Mouse (Mus musculus): Measurements from ENCODE around the gene Ppp6r1.

Ppp6r1 gene

GRCm38 (mm10) chr7:4658912-4659551 is at the start of gene Ppp6r1:
TSS of gene Ppp6r1 (minus strand) at chr7:4659019.
- peak; percentile 95 for DNase-seq (ENCODE audit: low spot score)

DNA sequence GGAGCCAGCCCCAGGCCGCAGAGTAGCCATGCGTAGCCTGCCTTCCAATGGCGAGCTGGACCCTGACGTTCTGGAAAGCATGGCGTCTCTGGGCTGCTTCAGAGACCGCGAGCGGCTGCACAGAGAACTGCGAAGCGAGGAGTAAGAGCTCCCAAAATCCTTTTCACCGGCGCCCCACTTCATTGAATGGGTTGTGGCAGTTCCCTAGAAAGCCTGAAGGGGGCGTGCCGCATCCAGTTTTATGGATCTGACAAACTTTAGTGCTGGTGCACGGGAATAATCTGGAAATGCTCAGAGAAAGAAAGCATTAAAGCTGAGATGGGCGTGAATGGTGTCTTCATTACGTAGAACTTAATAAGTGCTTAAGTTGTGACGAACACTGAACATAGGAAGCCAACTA is 46.3 kb upstream of the Ppp6r1 start:
- DNase-seq (ENCODE audit: low spot score) = peak; percentile 13

DNA sequence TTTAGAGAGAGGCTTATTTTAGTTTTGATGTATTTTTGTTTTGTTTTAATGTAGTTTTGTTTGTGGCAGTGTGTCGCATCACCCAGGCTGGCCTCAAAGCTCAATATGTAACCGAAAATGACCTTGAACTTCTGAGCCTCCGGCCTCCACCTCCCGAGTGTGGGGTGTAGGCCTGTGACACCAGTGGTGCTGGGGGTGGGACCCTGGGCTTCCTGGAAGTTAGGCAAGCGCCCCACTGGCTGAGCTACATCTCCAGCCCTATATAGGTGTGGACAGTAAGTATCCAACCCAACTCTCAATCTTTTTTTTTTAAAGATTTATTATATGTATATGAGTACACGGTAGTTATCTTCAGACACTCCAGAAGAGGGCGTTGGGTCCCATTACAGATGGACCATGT is 44.4 kb upstream of the Ppp6r1 start:
- DNase-seq (ENCODE audit: low spot score) = no peak

DNA sequence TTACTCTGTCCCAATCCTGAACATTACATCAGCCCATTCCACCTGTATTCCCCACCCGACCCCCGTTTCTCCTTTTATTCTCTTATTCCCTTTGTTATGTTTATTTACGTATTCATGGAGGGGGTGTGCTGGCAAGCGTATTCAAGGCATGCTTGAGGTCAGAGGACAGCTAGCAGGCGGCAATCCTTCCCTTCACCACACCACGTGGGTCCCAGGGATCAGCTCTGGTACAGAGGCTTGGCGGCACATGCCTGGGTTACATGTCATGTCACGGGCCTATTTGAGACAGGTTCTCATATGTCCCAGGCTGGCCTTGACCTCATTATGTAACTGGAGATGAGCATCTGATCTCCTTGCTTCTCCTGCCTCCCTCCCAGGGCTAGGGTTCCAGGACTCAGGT is 43.5 kb upstream of the Ppp6r1 start:
- DNase-seq (ENCODE audit: low spot score) = no peak

GRCm38 (mm10) chr7:4693004-4693403 is 34.2 kb upstream of the Ppp6r1 start:
- no peak for DNase-seq (ENCODE audit: low spot score)

- no peak for DNase-seq (ENCODE audit: low spot score)
These were observed 32.3 kb upstream of the Ppp6r1 start for GRCm38 (mm10) chr7:4690951-4691653.

DNA sequence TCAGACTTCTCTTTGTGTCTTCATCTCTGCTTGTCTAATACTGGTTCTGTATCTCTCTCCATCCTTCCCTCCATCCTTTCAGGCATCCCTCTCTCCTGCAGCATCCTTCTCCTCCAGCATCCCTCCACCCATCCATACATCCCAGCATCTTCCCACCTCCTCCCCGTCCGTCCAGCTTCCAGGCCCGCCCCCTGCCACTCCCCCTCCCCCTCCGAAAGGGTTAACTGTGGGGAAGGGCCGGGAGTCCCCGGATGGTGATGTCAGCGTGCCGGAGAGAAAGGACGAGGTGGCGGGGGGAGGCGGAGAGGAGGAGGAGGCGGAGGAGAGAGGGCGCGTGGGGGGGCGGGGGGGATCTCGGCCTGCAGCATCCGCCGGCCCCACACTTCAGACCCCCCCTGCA is 31.6 kb upstream of the Ppp6r1 start, which contains the start of gene Brsk1:
Gene Brsk1, plus strand, starts transcription at position 218 of the 400 bp plus-strand sequence.
- no peak for DNase-seq (ENCODE audit: low spot score)

GRCm38 (mm10) chr7:4684632-4685417 is 26.0 kb upstream of the Ppp6r1 start, which contains the start of gene Hspbp1:
TSS of gene Hspbp1 (minus strand) at chr7:4685068.
- DNase-seq (ENCODE audit: low spot score) = peak; percentile 94

DNA sequence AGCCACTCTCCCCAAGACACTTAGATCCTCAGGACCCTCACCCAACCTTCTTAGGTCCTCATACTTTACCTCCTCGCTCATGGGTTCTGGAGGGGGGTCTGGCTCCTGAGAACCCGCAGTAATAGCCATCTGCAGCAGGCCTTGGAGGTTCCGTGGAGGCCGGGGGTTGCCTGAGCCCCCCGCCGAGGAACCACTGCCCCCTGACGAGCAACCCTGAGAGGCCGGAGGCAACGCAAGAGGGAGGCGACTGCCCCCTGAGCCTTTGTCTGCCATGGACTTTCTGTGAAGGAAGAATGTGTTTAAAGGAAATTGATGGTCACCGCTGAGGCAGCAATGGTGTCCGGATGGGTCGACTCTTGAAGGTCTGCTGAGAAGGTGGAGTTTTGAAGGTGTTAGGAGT is 25.4 kb upstream of the Ppp6r1 start:
- no peak for DNase-seq (ENCODE audit: low spot score)

DNA sequence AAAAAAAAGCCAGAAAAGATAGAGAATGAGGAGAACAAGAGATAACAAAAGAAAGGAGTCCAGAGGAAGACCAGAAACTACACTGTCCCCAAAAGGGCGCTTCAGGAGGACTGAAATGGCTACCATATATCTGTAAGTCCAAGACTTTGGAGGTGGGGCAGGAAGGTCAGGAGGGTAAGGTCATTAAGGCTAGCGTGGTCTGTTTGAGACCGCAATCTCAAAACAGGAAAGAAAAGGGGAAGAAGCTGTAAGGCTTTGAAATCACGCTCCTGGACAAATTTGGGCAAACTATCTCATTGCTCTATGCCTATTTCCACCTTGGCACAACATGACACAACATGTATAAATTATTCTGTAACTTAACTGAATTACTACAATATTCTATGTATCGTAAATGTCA is 24.5 kb upstream of the Ppp6r1 start:
- DNase-seq (ENCODE audit: low spot score) = no peak

DNA sequence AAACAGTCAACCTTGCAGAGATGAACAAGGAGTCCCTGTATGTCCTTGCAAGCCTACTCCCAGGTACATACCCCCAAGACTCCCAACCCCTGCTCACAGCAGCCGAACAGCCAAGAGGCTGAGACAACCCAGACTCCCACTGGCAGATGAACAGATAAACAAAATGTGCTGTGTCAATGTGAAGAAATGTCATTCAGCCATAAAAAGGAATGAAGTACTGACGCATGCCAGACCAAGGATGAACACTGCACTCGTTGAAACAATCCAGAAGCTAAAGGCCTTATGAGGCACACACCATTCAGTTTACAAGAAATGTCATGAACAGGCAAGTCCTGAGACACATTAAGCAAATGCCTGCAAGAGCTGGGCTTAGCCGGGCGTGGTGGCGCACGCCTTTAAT is 16.4 kb upstream of the Ppp6r1 start:
- no peak for DNase-seq (ENCODE audit: low spot score)

- no peak for DNase-seq (ENCODE audit: low spot score)
These were observed 15.4 kb upstream of the Ppp6r1 start for GRCm38 (mm10) chr7:4674114-4674731.

DNA sequence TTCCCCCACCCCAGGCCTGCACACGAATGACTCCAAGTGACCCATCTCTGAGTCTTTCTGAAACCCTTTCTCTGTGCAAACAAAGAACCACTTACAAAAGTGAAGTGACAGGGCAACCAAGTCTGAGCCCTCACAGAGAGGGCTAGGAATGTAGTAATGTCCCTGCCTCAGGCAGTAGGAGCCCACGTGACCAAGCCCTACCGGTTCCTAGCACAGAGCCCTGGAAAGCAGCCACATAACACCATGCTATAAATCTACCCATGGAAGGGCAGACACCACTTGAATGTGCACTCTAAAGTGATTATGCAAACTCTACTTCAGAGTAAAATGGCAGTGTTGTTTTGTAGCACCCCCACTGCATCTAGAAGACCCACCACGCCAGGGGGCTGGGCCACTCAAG is 13.1 kb upstream of the Ppp6r1 start:
- no peak for DNase-seq (ENCODE audit: low spot score)

- DNase-seq (ENCODE audit: low spot score) = no peak
These were observed 11.9 kb upstream of the Ppp6r1 start for GRCm38 (mm10) chr7:4670655-4671255.

GRCm38 (mm10) chr7:4669156-4669555 is 10.3 kb upstream of the Ppp6r1 start:
- DNase-seq (ENCODE audit: low spot score) = no peak

DNA sequence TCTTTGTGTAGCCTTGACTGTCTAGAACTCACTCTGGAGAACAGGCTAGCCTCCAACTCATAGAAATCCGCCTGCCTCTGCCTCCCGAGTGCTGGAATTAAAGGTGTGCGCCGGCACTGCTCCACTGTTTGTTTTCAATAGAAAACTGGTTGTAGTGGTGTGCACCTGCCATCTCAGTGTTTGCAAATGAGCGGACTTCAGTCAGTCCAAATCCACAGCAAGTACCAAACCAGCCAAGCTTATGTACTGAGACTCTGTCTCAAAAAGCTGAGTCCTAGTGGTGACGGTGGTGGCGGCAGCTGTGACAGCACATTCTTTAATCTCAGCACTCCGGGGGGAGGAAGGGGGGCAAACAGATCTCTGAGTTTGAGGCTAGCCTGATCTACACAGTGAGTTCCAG is 9.7 kb upstream of the Ppp6r1 start:
- no peak for DNase-seq (ENCODE audit: low spot score)

DNA sequence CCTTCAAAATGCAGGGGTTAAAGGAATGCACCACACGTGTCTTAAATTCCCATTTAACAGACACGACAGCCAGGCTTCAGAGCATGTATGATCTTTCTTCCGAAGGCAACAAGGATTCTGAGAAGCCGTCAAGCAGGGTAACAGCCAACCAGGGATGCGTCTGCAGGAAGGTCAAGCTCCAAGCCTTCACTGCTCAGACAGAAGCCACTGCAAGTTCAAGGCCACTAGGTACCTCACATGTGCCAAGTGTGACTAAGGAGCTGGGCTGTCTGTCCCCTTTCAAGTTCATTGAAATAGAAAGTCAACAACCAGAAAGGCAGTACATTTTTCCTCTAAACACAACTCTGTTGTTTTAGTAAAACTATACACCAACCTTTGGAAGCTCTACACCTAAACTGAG is 8.1 kb upstream of the Ppp6r1 start:
- DNase-seq (ENCODE audit: low spot score) = no peak

GRCm38 (mm10) chr7:4663742-4664141 is 4.9 kb upstream of the Ppp6r1 start:
- DNase-seq (ENCODE audit: low spot score) = no peak

- DNase-seq (ENCODE audit: low spot score) = no peak
These were observed 4.4 kb upstream of the Ppp6r1 start for GRCm38 (mm10) chr7:4663179-4663578.

- DNase-seq (ENCODE audit: low spot score) = no peak
These were observed 1.2 kb upstream of the Ppp6r1 start for GRCm38 (mm10) chr7:4659911-4660443.

- DNase-seq (ENCODE audit: low spot score) = no peak
These were observed 501 bp downstream of the Ppp6r1 start for GRCm38 (mm10) chr7:4658128-4658907.

Measured in spleen, adult 12 weeks (tissue).